Mouse (Mus musculus) liver, adult 2 months (tissue): ENCODE measurements around the gene Mapk9. TPM values are rescaled to one million over a fixed set of nuclear protein-coding genes. Genes with fewer than 3 reads are reported as not detected.

Source experiments
- DNase-seq: peaks from one replicate; pipeline ENCODE4 v3.0.0-alpha.2; 2011; ENCODE audit warnings: low read depth, low spot score; ENCODE audit errors: extremely low read depth
- H3K27ac ChIP-seq: fragments of 200-500 bp; replicated peaks from 2 replicates; pipeline ENCODE4 v1.5.1; 2012; ENCODE audit warnings: low read depth, mild to moderate bottlenecking, control low read depth, inconsistent platforms, low read length; ENCODE audit not compliant: insufficient read depth
- H3K27me3 ChIP-seq: fragments of 200-500 bp; 2 replicates; pipeline ENCODE4 v1.6.1; 2012; ENCODE audit warnings: mild to moderate bottlenecking, moderate library complexity, low read length, inconsistent platforms; ENCODE audit not compliant: control insufficient read depth, insufficient read depth
- H3K36me3 ChIP-seq: fragments of 200-500 bp; 2 replicates; pipeline ENCODE4 v1.6.1; 2012; ENCODE audit warnings: low read length, inconsistent platforms; ENCODE audit not compliant: control insufficient read depth, insufficient read depth
- H3K4me1 ChIP-seq: fragments of 200-500 bp; 2 replicates; pipeline ENCODE4 v1.6.1; 2011; ENCODE audit warnings: low read length; ENCODE audit not compliant: control insufficient read depth, insufficient read depth
- H3K4me3 ChIP-seq: fragments of 200-500 bp; 2 replicates; pipeline ENCODE4 v1.5.1; 2011; ENCODE audit warnings: low read depth, mild to moderate bottlenecking, control low read depth, low read length, moderate library complexity; ENCODE audit not compliant: insufficient read depth
- H3K79me2 ChIP-seq: fragments of 200-500 bp; 2 replicates; pipeline ENCODE4 v1.6.1; 2012; ENCODE audit warnings: inconsistent platforms, mild to moderate bottlenecking, low read length, moderate library complexity; ENCODE audit not compliant: control insufficient read depth, insufficient read depth
- H3K9ac ChIP-seq: fragments of 200-500 bp; 2 replicates; pipeline ENCODE4 v1.6.1; 2012; ENCODE audit warnings: low read depth, mild to moderate bottlenecking, control low read depth, inconsistent platforms, low read length
- CTCF ChIP-seq: fragments of 200-500 bp; IDR thresholded peaks from 2 replicates; pipeline ENCODE4 v1.5.1; 2011; ENCODE audit warnings: low read depth, low read length, control low read depth
- POLR2A ChIP-seq: fragments of 200-500 bp; IDR thresholded peaks from 2 replicates; pipeline ENCODE4 v1.6.1; 2011; ENCODE audit warnings: low read length, control low read depth; ENCODE audit not compliant: insufficient read depth; ENCODE audit errors: extremely low read depth
- WGBS: fragments of 180-500 bp; shearing (Covaris S2); methylation state at CpG from one replicate; pipeline ENCODE4 v1.1.7; 2018; 5-methylcytosine and 5-hydroxymethylcytosine counted together
- polyA plus RNA-seq: library from polyadenylated mRNA; depleted of rRNA; stranded (reverse); fragments of >200 nt; gene quantifications from 2 replicates; pipeline ENCODE4 v1.2.3, GENCODE M21; 2012
- total RNA-seq: library from RNA; depleted of rRNA; stranded (reverse); fragments of >200 nt; gene quantifications from 2 replicates; pipeline ENCODE4 v1.2.3, GENCODE M21; 2014

Gene Mapk9
- total and polyA plus RNA-seq, 2 experiments: 15.6 to 25.9 TPM

DNA sequence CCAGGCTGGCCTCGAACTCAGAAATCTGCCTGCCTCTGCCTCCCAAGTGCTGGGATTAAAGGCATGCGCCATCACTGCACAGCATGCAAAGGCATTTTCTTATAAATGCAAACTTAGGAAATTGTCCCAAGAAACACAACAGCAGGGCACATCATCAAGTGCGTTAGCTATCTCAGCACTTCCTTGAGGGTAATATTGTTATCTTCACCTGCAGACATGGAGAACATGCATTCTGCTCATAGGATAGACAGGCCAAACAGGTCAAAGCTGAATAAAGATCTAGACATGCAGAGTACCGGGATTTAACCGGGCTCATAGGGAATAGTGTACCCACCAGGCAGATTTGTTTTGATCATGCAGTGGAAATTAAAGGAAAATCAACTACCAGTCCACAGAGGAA, 45.4 kb downstream of the Mapk9 start:
- no peak for DNase-seq
- Histone ChIP-seq H3K79me2 (no peaks in the 10 kb centered on the region), H3K27me3 (no peaks in the 10 kb centered on the region), H3K9ac (no peak overlapping the region), H3K4me3 (no peak overlapping the region), H3K27ac (no peak overlapping the region), H3K4me1 (no peaks in the 10 kb centered on the region), H3K36me3 (peaks cover 7% of the 10 kb centered on the region)
- TF ChIP-seq CTCF (no peak), POLR2A (no peak)
- WGBS: 87% methylated on average over 5 of the region's 5 CpGs

DNA sequence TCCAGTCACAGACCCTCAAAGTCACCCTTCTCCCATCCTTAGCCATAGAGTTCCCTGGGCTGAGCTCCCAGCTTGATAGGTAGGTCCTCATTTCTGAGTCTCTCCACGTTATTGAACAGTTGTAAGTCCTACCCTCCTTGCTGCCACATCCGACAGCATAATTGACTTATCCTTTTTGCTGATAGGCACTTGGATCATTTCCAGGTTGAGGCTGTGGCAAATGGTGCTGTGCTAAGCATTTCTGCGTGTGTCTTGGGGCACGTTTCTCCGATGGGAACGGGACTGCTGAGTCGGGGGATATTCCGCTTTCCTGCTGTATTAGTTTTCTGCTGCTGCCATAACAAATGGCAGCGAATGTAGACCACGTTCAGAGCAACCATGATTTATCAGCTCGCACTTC, 47.3 kb downstream of the Mapk9 start:
- H3K9ac ChIP-seq: no peak overlapping the region
- no peak overlapping the region for H3K27ac ChIP-seq
- H3K27me3 ChIP-seq: no peaks in the 10 kb centered on the region
- TF ChIP-seq CTCF: no peak
- no peak for DNase-seq
- H3K79me2 ChIP-seq: no peaks in the 10 kb centered on the region
- no peak overlapping the region for H3K4me3 ChIP-seq
- no peaks in the 10 kb centered on the region for H3K36me3 ChIP-seq
- H3K4me1 ChIP-seq: no peaks in the 10 kb centered on the region
- 59% methylated on average over 11 of the region's 11 CpGs for WGBS

DNA sequence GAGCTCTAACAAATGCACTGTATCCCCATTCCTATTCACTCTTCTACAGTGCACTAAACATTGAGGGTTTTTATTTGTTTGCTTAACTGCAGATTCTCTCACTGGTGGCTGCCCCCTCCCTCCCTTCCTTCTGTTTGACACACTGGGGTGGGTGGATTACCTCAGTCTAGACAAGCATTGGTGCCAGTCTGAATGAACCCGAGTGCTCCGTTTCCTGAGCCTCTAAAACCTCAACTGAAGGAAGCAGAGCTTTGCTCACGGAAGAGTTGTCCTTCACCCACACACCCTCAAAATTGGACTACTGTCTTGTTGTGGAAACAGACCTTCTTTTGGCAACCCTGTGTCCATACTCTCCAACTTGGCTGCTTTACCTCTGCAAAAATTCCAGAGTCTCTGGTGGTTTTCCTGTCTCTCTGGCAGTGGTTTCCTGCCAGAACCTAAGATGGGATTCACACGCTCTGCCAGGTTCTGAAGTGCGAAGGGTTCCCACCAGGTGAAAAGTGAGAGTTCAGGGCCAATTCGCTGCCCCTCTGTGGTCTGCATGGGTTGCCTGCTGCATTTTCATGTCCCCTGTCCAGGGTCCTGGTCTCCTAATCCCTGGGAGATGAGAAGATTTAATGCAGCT, 49.5 kb downstream of the Mapk9 start:
- WGBS: 46% methylated on average over 6 of the region's 6 CpGs
- no peak for DNase-seq

DNA sequence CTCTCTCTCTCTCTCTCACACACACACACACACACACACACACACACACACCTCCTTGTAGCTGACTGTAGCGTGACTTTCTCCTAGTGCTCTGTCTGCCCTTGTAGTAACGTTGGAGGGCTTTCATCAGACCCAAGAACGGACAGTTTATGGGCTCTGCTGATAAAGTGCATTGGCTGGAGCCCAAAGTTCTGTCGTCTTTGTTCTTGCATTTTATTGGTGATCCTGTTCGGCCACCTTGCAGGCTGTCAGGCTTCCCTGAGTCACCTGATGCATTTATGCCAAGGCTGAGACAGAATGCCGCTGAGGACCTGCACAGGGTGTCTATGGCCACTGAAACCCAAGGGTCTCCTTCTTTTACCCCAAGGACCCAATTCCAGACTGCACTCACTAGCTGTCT, 53.5 kb downstream of the Mapk9 start:
- no peak overlapping the region for H3K9ac ChIP-seq
- H3K79me2 ChIP-seq: no peaks in the 10 kb centered on the region
- H3K36me3 ChIP-seq: no peaks in the 10 kb centered on the region
- H3K27me3 ChIP-seq: 0 out of 2 replicates have a peak, but pooled peaks cover 6% of the 10 kb centered on the region
- TF ChIP-seq CTCF (no peak), POLR2A (no peak)
- H3K27ac ChIP-seq: no peak overlapping the region
- 0 out of 2 replicates have a peak, but pooled peaks cover 1% of the 10 kb centered on the region for H3K4me1 ChIP-seq
- no peak for DNase-seq
- no peak overlapping the region for H3K4me3 ChIP-seq
- 57% methylated on average over 6 of the region's 6 CpGs for WGBS

More for the DNA sequence above, 49.5 kb downstream of the Mapk9 start:
- no peak overlapping the region for H3K4me3 ChIP-seq
- TF ChIP-seq CTCF: no peak
- no peak for TF ChIP-seq POLR2A
- H3K36me3 ChIP-seq: no peaks in the 10 kb centered on the region
- no peak overlapping the region for H3K27ac ChIP-seq
- no peak overlapping the region for H3K9ac ChIP-seq
- no peaks in the 10 kb centered on the region for H3K27me3 ChIP-seq
- no peaks in the 10 kb centered on the region for H3K4me1 ChIP-seq
- no peaks in the 10 kb centered on the region for H3K79me2 ChIP-seq

DNA sequence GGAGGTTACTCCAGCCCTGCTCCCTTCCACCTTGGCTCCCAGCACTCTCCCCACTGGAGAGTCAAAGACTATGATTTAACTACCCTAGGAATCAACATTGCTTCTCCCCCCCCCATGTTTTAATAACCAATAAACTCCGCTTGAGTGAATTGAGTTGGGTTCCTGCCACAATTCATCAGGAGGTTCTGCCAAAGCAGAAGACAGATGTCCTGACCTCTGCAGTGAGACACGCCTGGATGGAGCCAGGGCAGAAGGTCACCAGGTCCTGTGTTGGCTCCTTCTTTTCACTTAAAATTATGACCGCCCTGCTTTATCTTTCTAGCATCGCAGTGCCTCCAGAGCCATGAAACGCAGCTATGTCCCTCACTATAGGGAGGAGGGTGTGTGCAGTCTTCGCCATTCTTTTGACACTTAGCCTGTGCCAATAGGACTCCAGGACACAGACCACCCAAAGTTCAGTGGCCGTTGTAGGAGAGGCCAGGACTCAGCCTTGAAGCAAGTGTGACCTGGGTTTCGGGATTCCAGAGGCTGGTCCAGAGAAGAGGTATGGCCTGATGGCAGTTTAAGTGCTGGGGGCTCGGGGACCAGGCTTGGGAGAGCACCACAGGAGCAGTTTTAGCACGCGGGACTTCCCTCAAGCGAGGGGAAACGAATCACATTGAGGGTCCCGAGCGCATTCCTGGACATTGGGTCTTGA, 54.6 kb downstream of the Mapk9 start:
- Histone ChIP-seq H3K36me3 (no peaks in the 10 kb centered on the region), H3K27ac (no peak overlapping the region), H3K4me1 (0 out of 2 replicates have a peak, but pooled peaks cover 1% of the 10 kb centered on the region), H3K27me3 (0 out of 2 replicates have a peak, but pooled peaks cover 6% of the 10 kb centered on the region), H3K79me2 (no peaks in the 10 kb centered on the region), H3K4me3 (no peak overlapping the region), H3K9ac (no peak overlapping the region; the same call in 1 of the 2 replicates)
- WGBS: 33% methylated on average over 15 of the region's 15 CpGs
- no peak for TF ChIP-seq POLR2A
- no peak for TF ChIP-seq CTCF
- DNase-seq: peak; percentile 5
